Mouse (Mus musculus) cortical plate, adult 2 months (tissue): ENCODE measurements around the gene Map4. TPM values are rescaled to one million over a fixed set of nuclear protein-coding genes. Genes with fewer than 3 reads are reported as not detected.
A peak's percentile ranks its signal among the peaks of the same experiment; 100 is the strongest.
"Not testable (repeated sequence)": the region's sequence is repeated elsewhere in the genome, so short reads cannot be mapped to it uniquely, and the experiment has no call there.

Experiments
- H3K27ac ChIP-seq: fragments of 200-500 bp; 2 replicates; pipeline ENCODE4 v1.5.1; 2012; ENCODE audit warnings: low read length, control low read depth, inconsistent platforms; ENCODE audit not compliant: insufficient read depth
- H3K4me1 ChIP-seq: fragments of 200-500 bp; 2 replicates; pipeline ENCODE4 v1.6.1; 2011; ENCODE audit warnings: low read length; ENCODE audit not compliant: control insufficient read depth, insufficient read depth
- H3K4me3 ChIP-seq: fragments of 200-500 bp; 2 replicates; pipeline ENCODE4 v1.5.1; 2011; ENCODE audit warnings: mild to moderate bottlenecking, low read length, control low read depth; ENCODE audit not compliant: insufficient read depth
- CTCF ChIP-seq: fragments of 200-500 bp; IDR thresholded peaks from 2 replicates; pipeline ENCODE4 v1.5.1; 2011; ENCODE audit warnings: mild to moderate bottlenecking, control low read depth, low read length; ENCODE audit not compliant: insufficient read depth; ENCODE audit errors: extremely low read depth
- POLR2A ChIP-seq: fragments of 200-500 bp; IDR thresholded peaks from 2 replicates; pipeline ENCODE4 v1.6.1; 2011; ENCODE audit warnings: mild to moderate bottlenecking, low read length, control low read depth; ENCODE audit not compliant: insufficient read depth; ENCODE audit errors: extremely low read depth
- polyA plus RNA-seq: library from polyadenylated mRNA; depleted of rRNA; stranded (reverse); fragments of >200 nt; gene quantifications from 2 replicates; pipeline ENCODE4 v1.2.3, GENCODE M21; 2012

Gene Map4
- polyA plus RNA-seq, 1 experiment: 337 TPM

- peak within 1 kb of the TSS; percentile 91 for H3K27ac ChIP-seq
- H3K4me1 ChIP-seq: peaks cover 2% of the 10 kb centered on the region; the same call in 1 of the 2 replicates
- TF ChIP-seq CTCF (no peak), POLR2A (peak; percentile 58; the same call in 1 of the 2 replicates)
- H3K4me3 ChIP-seq: peak within 1 kb of the TSS; percentile 86
Observed at GRCm38 (mm10) chr9:110116977-110117778, 185.9 kb downstream of the Map4 start, which contains the start of gene Smarcc1. Gene Smarcc1 (plus strand): TSS chr9:110117708.

GRCm38 (mm10) chr9:110117779-110118139 is 186.5 kb downstream of the Map4 start, which contains the start of gene Dhx30:
Gene Dhx30 (minus strand): TSS chr9:110117830.
- H3K27ac ChIP-seq: peak within 1 kb of the TSS; percentile 91
- H3K4me1 ChIP-seq: peaks cover 2% of the 10 kb centered on the region; the same call in 1 of the 2 replicates
- peak within 1 kb of the TSS; percentile 86 for H3K4me3 ChIP-seq
- TF ChIP-seq POLR2A: no peak
- no peak for TF ChIP-seq CTCF

- peak overlapping the region; percentile 86 for H3K4me3 ChIP-seq
- H3K27ac ChIP-seq: no peak overlapping the region
- TF ChIP-seq POLR2A (no peak), CTCF (no peak)
Observed at GRCm38 (mm10) chr9:110118249-110118648, 187.0 kb downstream of the Map4 start.

DNA sequence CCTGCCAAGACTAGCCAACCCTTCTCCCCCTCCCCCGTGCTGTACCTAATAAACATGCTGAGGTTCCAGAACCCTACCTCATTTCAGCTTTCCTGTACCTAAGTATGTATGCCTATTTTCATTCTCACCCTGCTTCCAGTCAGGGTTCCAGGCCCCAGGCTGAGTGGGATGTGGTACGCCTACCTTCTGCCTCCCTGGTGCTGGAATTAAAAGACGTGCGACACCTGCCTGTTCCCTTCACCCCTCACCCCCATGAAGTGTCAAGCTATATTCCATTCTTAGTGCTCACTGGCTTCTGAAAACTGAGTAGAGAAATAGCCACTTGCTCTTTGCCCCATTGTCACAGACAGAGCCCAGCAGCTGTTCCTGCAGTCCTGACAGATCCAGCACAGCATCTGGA is 190.2 kb downstream of the Map4 start:
- no peak for TF ChIP-seq POLR2A
- no peak for TF ChIP-seq CTCF
- Histone ChIP-seq H3K27ac (no peak overlapping the region), H3K4me3 (no peak overlapping the region)

More at GRCm38 (mm10) chr9:110118249-110118648, 187.0 kb downstream of the Map4 start:
- peaks cover 2% of the 10 kb centered on the region; the same call in 1 of the 2 replicates for H3K4me1 ChIP-seq

DNA sequence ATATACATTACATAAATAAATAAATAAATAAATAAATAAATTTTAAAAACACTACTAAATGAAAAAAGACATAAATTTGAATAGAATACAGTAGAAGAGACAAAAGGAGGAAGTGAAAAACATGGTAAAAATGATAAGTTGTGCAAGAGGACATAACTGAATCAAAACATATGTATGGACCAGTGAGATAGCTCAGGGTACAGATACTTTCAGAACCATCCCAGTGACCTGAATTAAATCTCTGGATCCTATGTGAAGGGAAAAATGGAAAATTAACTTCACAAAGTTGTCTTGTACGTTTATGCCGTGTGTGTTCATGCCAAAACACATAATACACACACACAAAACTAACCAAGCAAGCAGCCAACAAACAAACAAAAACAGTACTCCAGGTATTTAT is 192.1 kb downstream of the Map4 start:
- no peak for TF ChIP-seq CTCF
- TF ChIP-seq POLR2A: no peak
- Histone ChIP-seq H3K27ac (no peak overlapping the region), H3K4me3 (no peak overlapping the region), H3K4me1 (no peaks in the 10 kb centered on the region; the same call in 1 of the 2 replicates)

More for the DNA sequence above, 190.2 kb downstream of the Map4 start:
- H3K4me1 ChIP-seq: peaks cover under 1% of the 10 kb centered on the region; the same call in 1 of the 2 replicates

DNA sequence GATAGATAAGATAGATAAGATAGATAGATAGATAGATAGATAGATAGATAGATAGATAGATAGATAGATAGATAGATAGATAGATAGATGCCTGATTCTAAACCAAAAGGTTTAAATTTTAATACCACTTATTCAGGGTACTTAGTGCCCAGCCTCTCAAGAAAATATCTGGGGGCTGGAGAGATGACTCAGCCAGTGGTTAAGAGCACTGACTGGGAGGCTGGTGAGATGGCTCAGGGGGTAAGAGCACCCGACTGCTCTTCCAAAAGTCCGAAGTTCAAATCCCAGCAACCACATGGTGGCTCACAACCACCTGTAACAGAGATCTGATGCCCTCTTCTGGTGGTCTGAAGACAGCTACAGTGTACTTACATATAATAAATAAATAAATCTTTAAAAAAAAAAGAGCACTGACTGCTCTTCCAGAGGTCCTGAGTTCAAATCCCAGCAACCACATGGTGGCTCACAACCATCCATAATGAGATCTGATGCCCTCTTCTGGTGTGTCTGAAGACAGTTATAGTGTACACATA is 192.8 kb downstream of the Map4 start:
- not testable (repeated sequence) for H3K4me3 ChIP-seq, H3K4me1 ChIP-seq, H3K27ac ChIP-seq

GRCm38 (mm10) chr9:110130896-110131524 is 199.8 kb downstream of the Map4 start:
- Histone ChIP-seq H3K27ac (peak overlapping the region; percentile 40), H3K4me3 (peak overlapping the region; percentile 34), H3K4me1 (no peaks in the 10 kb centered on the region; the same call in 1 of the 2 replicates)
- TF ChIP-seq POLR2A (no peak), CTCF (no peak)

DNA sequence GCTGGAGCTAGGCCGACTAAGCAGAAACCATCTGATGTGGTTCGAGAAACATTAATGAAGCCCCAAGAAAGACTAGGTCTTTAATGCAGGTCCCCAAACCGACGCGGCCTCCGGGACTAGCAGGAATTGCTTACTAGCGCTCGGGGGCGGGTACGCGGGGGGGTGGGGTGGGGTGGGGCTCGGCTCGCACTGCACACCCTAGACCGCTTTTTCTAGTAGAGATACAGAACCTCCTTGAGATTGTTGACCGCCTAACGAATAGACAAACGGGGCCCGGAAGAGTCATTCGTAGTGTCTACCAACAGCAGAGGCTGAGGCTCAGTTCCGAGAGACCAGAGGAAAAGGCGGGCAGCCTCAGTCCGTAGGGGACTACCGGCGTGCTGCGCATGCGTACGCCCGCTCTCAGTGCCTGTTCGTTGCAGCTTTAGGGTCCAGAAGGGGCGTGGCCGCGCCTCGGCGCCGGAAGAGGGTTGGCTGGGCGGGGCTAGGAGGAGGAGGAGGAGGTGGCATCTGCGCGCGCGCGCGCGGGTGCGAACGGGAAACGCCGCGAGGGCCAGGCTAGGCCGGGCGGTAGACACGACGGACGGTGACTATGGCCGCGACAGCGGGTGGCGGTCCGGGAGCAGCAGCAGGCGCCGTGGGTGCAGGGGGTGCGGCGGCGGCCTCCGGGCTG is 200.4 kb downstream of the Map4 start:
- Histone ChIP-seq H3K27ac (peak overlapping the region; percentile 40; the same call in 1 of the 2 replicates), H3K4me3 (peak overlapping the region; percentile 34), H3K4me1 (no peaks in the 10 kb centered on the region; the same call in 1 of the 2 replicates)
- TF ChIP-seq POLR2A: peak; percentile 93
- TF ChIP-seq CTCF: no peak

GRCm38 (mm10) chr9:110132201-110132605 is 200.9 kb downstream of the Map4 start:
- TF ChIP-seq CTCF: no peak
- no peak for TF ChIP-seq POLR2A
- Histone ChIP-seq H3K4me3 (peak overlapping the region; percentile 34), H3K27ac (0 out of 2 replicates have a peak overlapping the region, but pooled peaks have one; percentile 30), H3K4me1 (no peaks in the 10 kb centered on the region; the same call in 1 of the 2 replicates)
